Mouse (Mus musculus): ENCODE measurements around the gene Osbp2.
A peak's percentile ranks its signal among the peaks of the same experiment; 100 is the strongest.
"Not testable (repeated sequence)": the region's sequence is repeated elsewhere in the genome, so short reads cannot be mapped to it uniquely, and the experiment has no call there.

Gene Osbp2

DNA sequence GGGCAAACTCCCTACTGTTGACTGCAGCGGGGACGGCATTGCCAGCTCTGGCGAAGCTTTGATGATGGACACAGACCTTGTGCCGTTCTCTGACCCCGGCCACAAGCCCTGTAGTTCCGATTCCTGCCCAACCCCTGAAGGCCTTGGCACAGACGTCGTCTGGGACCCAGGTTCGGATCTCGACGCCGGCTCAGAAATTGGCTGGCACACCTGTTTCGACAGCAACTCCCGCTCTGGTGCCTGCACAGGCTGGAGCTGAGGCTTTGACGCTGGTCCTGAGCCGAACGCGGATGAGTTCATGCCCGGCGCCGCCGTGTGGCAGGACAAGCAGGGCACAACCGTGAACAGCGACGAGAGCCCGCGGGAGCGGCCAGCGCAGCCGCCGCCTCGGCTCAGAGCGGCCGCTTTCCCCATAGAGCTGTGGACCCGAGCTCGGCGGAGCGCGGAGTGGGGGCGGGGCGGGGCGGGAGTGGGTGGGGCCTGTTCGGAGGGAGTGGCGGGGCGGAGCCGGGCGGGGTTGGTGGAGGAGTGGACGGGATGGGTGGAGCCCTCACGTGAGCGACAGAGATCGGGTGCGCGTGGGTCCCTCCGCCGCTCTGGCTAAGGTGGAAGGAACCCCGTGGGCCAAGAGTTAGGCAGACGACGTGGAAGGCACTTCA lies at the start of gene Osbp2:
TSS of gene Osbp2 (minus strand) at position 450 of the 659 bp plus-strand sequence.
- DNase-seq, result peak; percentile 78

DNA sequence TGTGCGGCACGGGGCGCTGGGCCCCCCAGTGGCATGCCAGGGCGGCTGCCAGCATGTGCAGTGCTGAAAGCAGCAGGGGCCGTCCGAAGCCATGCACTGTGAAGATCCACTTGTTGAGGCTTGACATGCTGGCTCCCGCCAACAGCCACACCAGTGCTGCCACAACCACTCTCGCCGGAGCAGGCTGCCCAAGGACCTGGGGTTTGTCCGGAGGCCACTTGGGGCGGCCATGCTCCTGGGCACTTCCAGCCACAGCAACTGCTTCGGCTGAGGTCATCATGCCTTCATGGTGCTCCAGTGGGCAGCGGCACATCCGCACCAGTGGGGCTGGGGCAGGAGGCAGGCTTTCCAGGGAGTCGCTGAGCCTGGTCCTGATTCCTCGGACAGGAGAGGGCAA lies 49.2 kb upstream of the Osbp2 start:
- no peak for DNase-seq

DNA sequence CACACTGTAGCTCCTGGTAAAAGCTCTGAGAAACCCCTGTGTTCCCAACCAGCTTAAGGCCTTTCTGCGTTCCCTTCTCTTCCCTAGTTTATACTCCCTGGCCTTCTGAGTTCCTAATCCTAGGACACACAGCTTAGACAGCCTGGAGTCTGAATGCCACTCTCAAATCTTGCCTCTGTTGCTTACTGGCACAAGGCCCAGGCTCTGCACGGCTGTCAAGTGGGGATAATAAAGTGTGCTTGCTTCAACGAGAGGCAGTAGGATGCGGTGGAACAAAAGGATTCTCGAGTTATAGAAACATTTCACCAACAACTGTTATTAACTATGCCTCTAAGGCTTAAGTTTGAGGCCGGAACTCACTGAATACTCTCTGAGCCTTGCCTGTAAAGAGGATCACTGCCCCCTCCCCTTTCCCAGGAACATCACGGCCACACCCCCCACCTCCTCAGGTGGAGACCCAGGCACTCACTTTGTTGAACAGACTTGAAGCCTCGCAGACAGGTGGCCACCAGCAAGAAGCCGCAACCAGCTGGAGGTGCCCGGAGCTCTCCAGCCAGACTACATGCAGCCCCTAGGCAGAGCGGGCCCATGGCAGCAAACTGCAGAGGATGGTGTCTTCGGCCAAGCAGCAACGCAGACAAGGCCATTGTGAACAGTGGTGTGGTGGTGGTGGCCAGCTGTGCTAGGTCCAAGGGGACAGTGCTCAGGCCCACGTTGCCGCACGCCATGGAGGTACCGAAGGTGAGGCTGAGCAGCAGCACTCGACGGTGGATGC lies 48.6 kb upstream of the Osbp2 start:
- no peak for DNase-seq

DNA sequence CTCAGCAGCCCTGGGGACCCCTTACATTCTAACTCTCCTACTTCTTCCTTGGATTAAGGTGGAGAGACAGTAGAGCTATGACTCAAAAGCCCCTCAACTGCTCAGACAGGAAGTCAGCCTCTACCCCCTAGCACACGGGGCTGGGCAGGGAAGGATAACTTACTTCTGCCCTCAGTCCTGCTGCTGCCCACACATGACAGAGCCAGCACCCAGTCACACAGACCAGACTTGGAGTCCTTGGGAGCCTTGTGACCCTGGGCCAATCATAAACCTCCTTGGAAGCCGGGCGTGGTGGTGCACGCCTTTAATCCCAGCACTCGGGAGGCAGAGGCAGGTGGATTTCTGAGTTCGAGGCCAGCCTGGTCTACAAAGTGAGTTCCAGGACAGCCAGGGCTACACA lies 47.7 kb upstream of the Osbp2 start:
- not testable (repeated sequence) for DNase-seq

DNA sequence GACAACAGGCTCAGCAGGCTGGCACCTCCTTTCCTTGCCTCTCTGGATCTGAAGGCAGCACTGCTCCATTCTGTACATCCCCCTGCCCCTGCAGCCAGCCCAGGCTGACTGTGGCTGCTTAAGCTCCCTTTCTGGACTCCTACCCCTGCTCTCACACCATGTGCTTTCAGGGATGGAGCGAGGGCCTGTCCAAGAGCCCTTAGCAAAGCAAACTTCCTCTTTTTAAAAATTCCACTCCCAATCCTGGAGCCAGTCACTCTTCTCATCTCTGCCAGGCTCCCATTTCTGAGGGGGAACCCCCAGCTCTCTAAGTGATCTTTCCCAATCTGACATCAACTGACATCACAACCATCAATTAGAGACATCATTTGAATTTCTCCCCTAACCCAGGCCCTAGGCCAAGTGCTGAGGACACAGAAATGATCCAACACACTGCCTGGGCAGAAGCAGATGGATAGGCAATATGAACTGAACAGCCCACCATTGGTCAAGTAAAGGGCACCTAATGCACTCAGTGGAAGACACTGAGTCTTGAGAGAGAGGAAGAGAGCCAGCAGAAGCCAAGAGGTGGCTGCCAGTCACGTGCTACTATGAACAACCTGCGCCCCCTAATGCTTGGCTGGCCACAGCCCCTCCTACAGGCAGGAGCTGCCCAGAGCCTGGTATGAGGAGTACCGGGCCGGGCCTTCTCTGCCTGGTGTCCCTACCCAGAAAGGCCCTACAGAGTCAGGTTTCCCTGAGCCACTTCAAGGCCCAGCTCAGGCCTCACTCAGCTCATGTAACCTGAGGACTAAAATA lies 47.0 kb upstream of the Osbp2 start:
- DNase-seq, result peak; percentile 31

DNA sequence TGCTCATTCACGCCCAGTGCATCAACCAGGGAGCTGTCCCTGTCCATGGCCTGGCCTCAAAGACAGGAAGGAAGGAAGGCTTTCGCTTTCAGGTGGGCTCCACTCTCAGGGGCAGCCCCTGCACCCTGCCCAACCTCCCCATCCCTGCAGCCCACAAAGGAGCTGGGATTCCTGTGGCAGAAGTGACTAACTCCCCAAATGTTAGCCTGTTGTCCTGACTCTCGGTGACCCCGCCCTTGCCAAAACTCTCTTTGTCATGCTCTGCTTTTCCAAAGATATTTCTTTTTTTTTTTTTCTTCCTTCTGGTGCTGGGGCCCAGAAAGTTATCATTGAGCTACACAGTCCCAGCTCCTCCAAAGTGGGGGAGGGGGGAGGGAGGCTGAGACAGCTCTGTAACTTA lies 45.5 kb upstream of the Osbp2 start:
- DNase-seq, result no peak

DNA sequence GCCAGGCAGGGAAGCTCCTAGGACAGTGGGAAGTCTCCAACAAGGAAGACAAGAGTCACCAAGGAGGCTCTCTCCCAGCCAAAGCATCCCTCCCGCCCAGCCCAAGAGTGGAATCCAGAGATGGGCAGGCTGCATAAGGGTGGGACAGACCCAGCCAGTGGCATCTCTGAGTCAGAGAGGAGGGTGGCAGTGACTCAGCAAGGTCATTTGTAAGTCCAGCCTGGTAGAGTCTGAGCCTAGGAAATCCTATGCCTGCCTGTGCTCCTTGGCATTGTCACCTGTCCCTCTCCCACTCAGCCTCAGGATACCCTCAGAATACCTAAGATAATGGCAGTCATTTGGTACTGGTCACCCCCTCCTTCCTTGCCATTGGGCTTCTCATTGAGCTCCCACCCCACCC lies 41.7 kb upstream of the Osbp2 start:
- DNase-seq, result no peak

DNA sequence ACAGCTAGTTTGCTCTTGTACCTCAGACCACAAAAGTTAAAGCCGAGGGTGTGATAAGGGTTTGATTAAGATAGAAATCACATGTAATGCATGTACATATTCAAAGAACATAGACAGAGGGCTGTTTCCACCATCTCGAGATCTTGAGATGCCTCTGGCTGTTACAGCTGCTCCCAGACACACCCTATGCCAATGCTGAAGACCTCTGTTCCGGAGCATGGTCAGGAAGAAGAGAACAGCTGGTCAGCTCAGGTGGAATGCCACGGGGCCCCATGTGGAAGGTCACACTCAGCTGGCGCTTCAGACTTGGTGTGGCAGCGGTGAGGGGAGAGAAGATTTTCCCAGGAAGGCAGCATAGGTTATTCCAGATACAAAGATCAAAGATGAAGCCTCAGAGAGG lies 41.0 kb upstream of the Osbp2 start:
- no peak for DNase-seq

DNA sequence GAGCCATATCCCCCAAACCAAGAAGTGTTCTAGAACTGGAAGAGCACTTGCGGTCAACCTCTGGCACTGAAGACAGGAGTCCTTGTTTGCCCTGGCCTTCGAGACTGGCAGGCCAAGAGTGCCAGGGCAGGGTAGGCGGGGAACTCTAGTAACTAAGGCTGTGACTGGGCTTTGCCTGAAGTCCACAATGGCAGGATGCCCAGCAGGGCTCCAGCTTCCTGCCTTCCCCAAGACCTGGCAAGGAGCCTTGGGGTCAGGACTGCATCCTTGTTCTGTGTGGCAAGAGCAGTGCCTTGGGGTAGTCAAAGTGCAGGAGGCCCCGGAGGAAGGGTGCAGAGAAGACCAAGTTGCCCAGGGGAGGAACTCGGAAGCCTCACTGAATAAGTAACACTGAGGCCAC lies 39.3 kb upstream of the Osbp2 start:
- DNase-seq, result peak; percentile 97

DNA sequence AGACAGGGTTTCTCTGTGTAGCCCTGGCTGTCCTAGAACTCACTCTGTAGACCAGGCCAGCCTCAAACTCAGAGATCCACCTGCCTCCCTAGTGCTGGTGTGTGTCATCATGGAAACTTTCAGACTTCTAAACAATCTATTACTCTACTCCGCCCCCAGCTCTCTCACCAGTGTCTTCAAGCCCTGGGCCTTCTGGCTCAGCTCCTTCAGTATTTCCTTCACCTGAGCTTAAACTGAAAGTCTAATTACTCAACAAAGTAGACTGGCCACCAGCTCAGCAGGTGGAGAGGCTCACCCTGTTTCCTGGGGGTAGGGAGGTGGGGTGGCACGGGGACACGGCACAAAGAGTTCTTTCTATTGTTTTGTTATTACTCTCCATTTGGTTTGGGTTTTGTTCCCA lies 38.8 kb upstream of the Osbp2 start:
- no peak for DNase-seq

DNA sequence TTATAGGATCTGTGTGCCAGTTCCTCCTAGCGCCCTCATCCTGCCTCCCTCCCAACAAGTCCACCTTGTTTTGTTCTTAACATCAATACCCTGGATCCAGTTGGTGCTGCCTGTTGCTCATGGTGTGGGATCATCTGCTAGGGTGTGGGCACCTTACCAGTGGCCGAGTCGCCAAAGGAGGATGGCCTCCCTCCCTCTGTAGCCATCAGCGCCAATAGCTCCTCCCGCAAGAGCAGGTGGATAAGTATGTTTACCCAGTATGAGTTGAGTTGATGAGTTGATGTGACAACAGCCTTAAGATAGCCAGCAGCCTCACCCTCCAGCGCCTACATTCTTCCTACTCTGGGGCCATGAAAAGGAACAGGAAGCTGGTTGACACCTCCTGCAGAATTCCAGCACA lies 36.6 kb upstream of the Osbp2 start:
- no peak for DNase-seq

DNA sequence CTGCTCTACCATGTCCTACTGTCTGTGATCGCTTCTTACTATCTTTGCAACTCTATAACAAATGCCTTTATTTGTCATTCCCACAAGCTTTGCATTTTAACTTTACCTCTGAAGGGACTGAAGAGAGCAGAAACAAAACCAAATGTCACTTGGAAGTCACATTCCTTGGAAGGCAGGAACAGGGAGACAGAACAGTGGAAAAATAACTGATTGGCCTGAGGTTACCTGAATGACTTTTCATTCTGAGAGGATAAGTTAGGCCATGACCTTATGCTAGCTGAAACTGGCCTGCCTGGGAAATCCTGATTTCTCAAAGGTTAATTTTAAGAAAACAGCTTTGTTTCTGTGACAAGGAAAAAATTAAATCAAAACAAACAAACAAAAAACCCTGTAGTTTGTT lies 32.2 kb upstream of the Osbp2 start:
- no peak for DNase-seq

DNA sequence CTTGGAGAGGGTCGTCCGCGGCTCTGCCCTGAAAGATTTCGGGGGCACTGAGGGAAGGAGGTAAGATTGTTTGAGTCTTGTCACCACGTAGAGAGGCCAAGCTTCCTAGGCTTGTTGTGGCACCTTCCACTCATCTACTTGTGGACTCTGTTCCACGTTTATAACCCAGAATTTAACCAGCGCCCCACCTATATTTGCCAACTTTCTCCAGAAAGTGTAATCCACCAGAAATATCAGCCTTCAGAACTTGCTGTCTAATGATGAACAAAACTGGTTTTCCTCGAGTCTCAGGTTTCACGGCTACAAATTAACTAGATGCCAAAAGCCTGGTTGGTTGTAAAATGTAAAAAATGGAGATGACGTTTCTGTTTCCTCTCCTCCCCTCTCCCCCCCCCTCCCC lies 31.8 kb upstream of the Osbp2 start:
- DNase-seq, result no peak

DNA sequence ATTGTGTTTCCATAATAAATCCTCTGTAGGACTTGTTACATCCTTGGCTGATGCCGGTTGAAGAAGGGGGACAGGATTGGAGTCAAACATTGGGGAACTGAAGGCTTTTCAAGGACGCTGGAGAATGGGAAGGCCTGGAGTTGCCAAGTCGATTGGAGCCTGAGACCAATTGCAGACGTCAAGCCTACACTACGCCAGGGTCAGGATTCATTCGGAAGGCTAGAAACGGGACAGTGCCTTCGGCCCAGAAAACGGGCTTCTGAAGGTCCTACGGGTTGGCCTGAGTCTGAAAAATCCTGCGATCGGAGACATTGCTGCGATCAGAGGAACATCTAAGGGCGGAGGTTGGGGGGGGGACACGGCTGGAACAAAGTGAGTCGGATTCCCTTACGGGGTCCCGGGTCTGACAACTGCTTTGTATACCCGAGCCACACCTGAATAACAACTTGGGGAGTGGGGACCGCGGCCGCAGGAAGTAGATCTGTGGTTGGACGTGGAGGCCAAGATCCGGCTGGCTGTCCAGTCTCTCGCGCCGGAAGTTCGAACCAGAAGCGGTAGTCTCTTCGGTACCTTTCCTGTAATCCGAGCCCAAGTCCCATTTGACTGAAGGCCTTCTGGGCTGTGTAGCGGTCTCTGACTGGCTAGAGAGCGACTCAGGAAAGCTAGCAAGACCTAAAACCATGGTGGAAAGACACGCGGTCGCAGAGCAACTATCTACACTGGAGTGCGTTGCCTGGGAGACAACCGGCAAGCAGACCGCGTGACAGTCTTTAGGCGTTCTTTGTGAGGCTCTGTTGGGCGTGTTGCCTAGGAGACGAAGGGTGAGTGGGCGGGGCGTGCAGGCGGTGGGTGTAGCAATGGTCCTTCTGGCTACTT lies 30.9 kb upstream of the Osbp2 start, which contains the start of the genes 4921536K21Rik and Dusp18:
TSS of gene 4921536K21Rik (minus strand) at position 693 of the 876 bp plus-strand sequence.
TSS of gene Dusp18 (plus strand) at position 835 of the 876 bp plus-strand sequence.
- peak; percentile 94 for DNase-seq

DNA sequence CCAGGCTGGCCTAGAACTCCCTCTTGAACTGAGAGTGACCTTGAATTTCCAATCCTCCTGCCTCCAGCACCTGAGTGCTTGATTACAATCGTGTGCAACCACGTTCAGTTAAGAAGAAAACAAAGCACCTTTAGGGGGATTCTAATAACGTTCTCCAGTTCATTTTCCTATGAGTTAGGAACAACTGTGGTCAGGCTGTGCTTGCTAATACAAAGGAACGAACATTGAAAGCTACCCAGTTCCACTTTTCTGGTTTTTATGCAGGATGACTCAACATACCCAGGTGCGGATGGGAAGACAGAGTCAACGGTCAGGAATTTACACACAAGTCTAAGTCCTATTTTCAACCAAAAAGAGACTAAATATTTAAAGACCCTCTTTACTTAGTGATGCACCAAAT lies 30.3 kb upstream of the Osbp2 start:
- no peak for DNase-seq

DNA sequence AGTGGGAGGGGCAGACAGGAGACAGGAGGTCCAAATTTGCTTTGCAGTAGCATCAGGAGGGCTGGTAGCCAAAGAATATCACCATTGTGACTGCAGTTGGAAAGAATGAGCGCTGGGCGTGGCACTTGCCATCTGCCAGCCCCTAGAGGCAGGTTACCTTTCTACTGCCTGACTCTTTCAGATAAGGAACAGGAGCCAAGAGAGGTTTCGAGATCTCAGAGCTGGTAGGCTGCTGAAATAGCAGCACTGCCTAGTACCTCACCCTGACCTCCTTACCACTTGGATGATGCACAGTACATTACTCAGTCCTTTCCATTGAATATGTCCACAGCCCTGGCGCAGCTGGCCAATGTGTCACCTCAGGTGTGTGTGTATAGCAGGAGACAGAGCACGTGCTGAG lies 23.6 kb upstream of the Osbp2 start:
- DNase-seq, result no peak

DNA sequence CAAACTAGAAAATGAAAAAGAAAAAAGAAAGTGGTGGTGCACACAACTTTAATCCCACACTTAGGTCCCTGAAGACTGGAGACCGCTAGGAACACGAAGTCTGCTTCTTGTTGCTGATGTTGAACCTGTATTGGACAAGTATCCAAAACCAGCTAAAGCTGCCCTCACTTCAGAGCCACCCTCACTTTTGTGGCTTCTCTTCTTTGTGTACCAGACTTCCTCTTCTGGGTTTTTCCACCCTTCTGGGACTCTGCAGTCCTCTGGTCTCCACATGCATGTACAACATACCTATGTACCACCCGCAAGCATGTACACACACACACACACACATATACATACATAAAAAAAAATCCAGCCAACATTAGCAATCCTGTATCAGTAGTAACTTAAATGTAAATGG lies 20.0 kb upstream of the Osbp2 start:
- no peak for DNase-seq

DNA sequence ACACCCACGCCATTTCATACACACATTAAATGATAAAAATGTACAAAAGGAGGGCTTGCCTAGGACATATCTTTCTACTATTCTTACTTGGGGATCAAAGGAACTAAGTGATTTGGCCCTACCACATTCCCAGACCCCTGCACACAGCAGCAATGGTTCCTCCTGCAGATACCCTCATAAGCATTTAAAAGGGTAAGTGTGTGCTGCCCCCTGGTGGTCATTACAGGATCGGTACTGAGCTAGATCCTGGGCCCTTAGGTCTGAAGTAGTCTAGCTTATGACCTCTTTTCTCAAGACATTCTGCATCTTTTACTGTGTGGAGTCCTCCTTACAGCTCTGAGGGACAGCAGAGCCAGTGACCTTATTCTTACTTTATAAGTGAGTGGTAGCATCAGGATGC lies 16.1 kb upstream of the Osbp2 start:
- DNase-seq, result peak; percentile 58

DNA sequence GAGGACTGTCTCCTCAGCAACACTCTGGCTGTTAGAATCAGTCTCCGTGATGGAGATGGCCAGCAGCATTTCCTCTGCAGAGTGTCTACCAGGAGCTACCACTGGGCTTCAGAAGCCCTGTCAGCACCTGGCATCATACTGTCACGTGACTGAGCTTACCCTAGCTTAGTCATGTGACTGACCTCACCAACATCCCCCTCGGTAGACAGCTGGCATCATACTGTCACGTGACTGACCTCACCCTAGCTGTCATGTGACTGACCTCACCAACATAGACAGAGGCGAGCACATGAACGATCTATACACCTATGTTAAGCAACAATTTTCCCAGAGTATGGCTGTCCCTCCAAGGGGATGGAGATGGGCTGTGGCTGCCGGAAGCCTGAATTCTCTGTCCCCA lies 15.0 kb upstream of the Osbp2 start:
- no peak for DNase-seq

DNA sequence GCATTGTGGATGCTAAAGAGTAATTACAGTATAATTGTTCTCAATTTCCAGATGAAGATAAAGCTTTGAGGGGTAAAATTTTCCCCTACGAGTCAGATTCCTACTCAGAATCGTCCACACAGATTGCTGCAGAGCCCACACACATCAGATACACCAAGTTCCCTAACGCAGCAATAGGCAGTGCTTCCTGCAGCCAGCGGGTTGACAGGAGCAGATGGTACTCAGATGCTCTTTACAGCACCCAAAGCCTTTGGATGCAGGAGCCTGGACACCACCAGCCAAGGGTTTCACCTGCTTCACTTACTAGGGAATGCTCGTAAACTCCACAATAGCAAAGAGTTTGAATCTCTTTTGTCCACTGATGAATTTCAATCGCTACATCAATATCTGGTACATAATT lies 12.7 kb upstream of the Osbp2 start:
- no peak for DNase-seq

DNA sequence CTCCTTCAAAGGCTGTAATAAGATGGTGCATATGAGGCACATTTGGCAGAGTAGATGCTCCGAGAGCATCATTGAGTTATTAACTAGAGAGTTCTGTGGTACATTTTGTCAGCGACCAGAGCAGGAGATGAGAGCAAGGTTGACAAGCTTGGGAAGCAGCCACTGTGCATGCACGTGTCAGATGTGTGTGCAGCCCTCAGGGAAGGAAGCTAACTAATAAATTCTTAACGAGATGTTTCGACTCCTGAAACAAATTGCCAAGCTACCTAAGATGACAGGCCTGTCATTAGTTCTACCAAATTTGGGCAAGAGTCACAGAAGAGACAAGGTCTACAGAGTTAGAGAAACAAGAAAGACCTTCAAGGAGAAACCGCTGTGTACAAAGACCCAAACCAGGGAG lies 640 bp upstream of the Osbp2 start:
- DNase-seq, result peak; percentile 23

DNA sequence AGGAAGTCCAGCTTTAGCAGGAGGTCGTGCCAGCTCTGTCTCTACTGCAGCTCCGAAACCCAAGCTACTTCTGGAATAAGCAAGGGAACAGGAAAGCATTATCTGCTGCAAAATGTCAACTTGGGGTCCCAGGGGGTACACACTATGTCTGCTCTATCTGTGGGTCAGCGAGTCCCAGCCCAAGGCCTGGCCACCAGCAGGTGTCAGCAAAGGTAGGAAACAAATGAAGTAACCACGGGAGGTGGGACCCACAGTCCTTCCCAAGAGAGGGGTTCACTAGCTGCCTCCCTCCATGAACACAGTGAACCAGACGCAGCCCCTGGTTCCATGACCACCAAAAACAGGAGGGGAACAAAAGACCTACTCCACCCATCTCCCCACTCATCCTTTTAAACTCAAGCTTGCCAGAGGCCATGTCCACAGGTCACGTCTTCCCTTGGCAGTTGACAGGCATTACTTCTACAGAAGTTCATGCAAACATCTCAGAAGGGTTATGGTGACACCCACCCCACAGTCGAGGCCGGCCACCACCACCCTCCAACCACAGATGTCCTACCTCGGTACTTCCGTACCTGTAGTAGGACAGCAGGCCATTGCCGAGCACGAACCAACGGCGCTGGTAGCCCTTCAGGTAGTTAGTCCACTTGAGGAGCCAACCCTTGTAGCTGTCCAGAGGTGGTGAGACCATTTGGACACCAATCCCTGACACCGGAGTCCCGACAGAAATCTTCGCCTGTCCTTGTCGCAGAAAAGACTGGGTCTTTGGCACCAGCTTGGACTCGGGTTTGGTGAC lies 846 bp downstream of the Osbp2 start:
- DNase-seq, result no peak
